Mouse (Mus musculus): ENCODE results near the gene Arfgef2.

The Arfgef2 gene

GRCm38 (mm10) chr2:166806173-166806705 lies 851 bp downstream of the Arfgef2 start:
- DNase-seq (ENCODE audit: inconsistent age in 2 of 2, low spot score in 1 of 2), result no peak

GRCm38 (mm10) chr2:166806813-166807212 lies 1.4 kb downstream of the Arfgef2 start:
- DNase-seq (ENCODE audit: inconsistent age in 2 of 2, low spot score in 1 of 2), result peak in 1 of 2 experiments; percentile 78

- DNase-seq (ENCODE audit: inconsistent age in 2 of 2, low spot score in 1 of 2), result peak; percentile 52 to 75
These were observed 4.1 kb downstream of the Arfgef2 start for GRCm38 (mm10) chr2:166809499-166809898.

- DNase-seq (ENCODE audit: inconsistent age in 2 of 2, low spot score in 1 of 2), result no peak
These were observed 5.4 kb downstream of the Arfgef2 start for GRCm38 (mm10) chr2:166810821-166811220.

GRCm38 (mm10) chr2:166818463-166819143 lies 13.2 kb downstream of the Arfgef2 start:
- no peak for DNase-seq (ENCODE audit: inconsistent age in 2 of 2, low spot score in 1 of 2)

GRCm38 (mm10) chr2:166819849-166820248 lies 14.5 kb downstream of the Arfgef2 start:
- no peak for DNase-seq (ENCODE audit: inconsistent age in 2 of 2, low spot score in 1 of 2)

- no peak for DNase-seq (ENCODE audit: inconsistent age in 2 of 2, low spot score in 1 of 2)
These were observed 15.5 kb downstream of the Arfgef2 start for GRCm38 (mm10) chr2:166820844-166821243.

- DNase-seq (ENCODE audit: inconsistent age in 2 of 2, low spot score in 1 of 2), result no peak
These were observed 16.0 kb downstream of the Arfgef2 start for GRCm38 (mm10) chr2:166821406-166821805.

- no peak for DNase-seq (ENCODE audit: inconsistent age in 2 of 2, low spot score in 1 of 2)
These were observed 16.9 kb downstream of the Arfgef2 start for GRCm38 (mm10) chr2:166822119-166822826.

GRCm38 (mm10) chr2:166822901-166823300 lies 17.5 kb downstream of the Arfgef2 start:
- no peak for DNase-seq (ENCODE audit: inconsistent age in 2 of 2, low spot score in 1 of 2)

GRCm38 (mm10) chr2:166824386-166824785 lies 19.0 kb downstream of the Arfgef2 start:
- DNase-seq (ENCODE audit: inconsistent age in 2 of 2, low spot score in 1 of 2), result no peak

- DNase-seq (ENCODE audit: inconsistent age in 2 of 2, low spot score in 1 of 2), result no peak
These were observed 19.6 kb downstream of the Arfgef2 start for GRCm38 (mm10) chr2:166824998-166825397.

- DNase-seq (ENCODE audit: inconsistent age in 2 of 2, low spot score in 1 of 2), result no peak
These were observed 21.3 kb downstream of the Arfgef2 start for GRCm38 (mm10) chr2:166826491-166827224.

- no peak for DNase-seq (ENCODE audit: inconsistent age in 2 of 2, low spot score in 1 of 2)
These were observed 22.9 kb downstream of the Arfgef2 start for GRCm38 (mm10) chr2:166828306-166828705.

- no peak for DNase-seq (ENCODE audit: inconsistent age in 2 of 2, low spot score in 1 of 2)
These were observed 25.0 kb downstream of the Arfgef2 start for GRCm38 (mm10) chr2:166830350-166830749.

GRCm38 (mm10) chr2:166834091-166834490 lies 28.7 kb downstream of the Arfgef2 start:
- peak; percentile 52 to 65 for DNase-seq (ENCODE audit: inconsistent age in 2 of 2, low spot score in 1 of 2)

GRCm38 (mm10) chr2:166834796-166835195 lies 29.4 kb downstream of the Arfgef2 start:
- DNase-seq (ENCODE audit: inconsistent age in 2 of 2, low spot score in 1 of 2), result no peak

- peak; percentile 84 to 89 for DNase-seq (ENCODE audit: inconsistent age in 2 of 2, low spot score in 1 of 2)
These were observed 30.2 kb downstream of the Arfgef2 start for GRCm38 (mm10) chr2:166835581-166835980.

GRCm38 (mm10) chr2:166841813-166842212 lies 36.4 kb downstream of the Arfgef2 start:
- no peak for DNase-seq (ENCODE audit: inconsistent age in 2 of 2, low spot score in 1 of 2)

GRCm38 (mm10) chr2:166850691-166851090 lies 45.3 kb downstream of the Arfgef2 start:
- peak; percentile 60 to 68 for DNase-seq (ENCODE audit: inconsistent age in 2 of 2, low spot score in 1 of 2)

GRCm38 (mm10) chr2:166852270-166852669 lies 46.9 kb downstream of the Arfgef2 start:
- DNase-seq (ENCODE audit: inconsistent age in 2 of 2, low spot score in 1 of 2), result no peak

Measured in adrenal gland, adult (tissue).